Mouse (Mus musculus): ENCODE measurements around the gene Adat1. TPM values are rescaled to one million over a fixed set of nuclear protein-coding genes. Genes with fewer than 3 reads are reported as not detected.

The Adat1 gene
- polyA plus RNA-seq, 1 experiment from 2014 or later: 14.0 TPM

- WGBS: 80% methylated on average over 16 of the region's 16 CpGs
- no peaks in the 10 kb centered on the region for H3K27me3 ChIP-seq (ENCODE audit: control insufficient read depth, insufficient read depth, low read length)
- peaks cover 3% of the 10 kb centered on the region; the same call in 1 of the 2 replicates for H3K4me1 ChIP-seq (replicated peaks; ENCODE audit: control insufficient read depth, insufficient read depth, low read length)
- no peak overlapping the region for H3K4me3 ChIP-seq (ENCODE audit: low read depth, low read length)
- no peak overlapping the region for H3K9ac ChIP-seq (ENCODE audit: low read depth, low read length)
- no peaks in the 10 kb centered on the region for H3K36me3 ChIP-seq (ENCODE audit: control insufficient read depth, insufficient read depth, low read length)
- no peaks in the 10 kb centered on the region for H3K9me3 ChIP-seq (ENCODE audit: control insufficient read depth, low read length)
- ATAC-seq (ENCODE audit: low FRiP score): no peak
- H3K27ac ChIP-seq (ENCODE audit: low read depth, low read length): no peak overlapping the region
- DNase-seq (ENCODE audit: low spot score): no peak
- no peak overlapping the region for H3K4me2 ChIP-seq (replicated peaks; ENCODE audit: low read depth, low read length)
Observed at GRCm38 (mm10) chr8:111931721-111932120, 60.4 kb downstream of the Adat1 start.

DNA sequence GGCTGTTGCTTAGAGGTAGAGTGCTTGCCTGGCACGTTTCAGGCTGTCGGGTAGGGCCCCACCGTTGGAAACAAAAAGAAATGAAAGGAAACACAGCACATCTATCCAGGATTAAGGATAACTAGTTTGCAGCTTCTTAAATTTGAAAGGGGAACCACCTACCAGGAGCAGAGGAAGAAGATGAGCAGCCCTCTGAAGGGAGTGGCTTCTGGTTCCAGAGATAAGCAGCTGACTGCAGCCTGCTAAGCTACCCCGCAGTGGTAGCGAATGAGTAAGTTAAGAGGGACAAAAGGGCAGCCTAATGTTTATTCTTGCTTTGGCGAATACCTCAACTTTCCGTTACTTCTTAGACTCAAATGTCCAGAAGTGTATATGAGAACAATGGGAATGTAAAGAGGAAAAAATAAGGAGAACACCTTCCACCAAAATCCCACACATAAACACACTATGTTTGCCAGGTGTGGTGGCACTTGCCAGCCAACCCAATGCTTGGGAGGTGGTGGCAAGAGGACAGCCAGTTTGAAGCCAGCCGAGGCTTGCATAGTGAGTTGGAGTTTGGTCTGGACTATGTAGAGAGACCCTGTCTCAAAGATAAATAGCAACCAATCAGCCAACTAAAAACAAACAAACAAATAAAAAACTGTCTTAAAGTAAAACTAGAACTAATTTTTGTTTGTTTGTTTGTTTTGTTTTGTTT is 62.3 kb downstream of the Adat1 start:
- Histone ChIP-seq H3K27me3 (ENCODE audit: control insufficient read depth, insufficient read depth, low read length) (no peaks in the 10 kb centered on the region), H3K9me3 (ENCODE audit: control insufficient read depth, low read length) (no peaks in the 10 kb centered on the region), H3K36me3 (ENCODE audit: control insufficient read depth, insufficient read depth, low read length) (no peaks in the 10 kb centered on the region), H3K4me1 (replicated peaks; ENCODE audit: control insufficient read depth, insufficient read depth, low read length) (peaks cover 3% of the 10 kb centered on the region; the same call in 1 of the 2 replicates), H3K27ac (ENCODE audit: low read depth, low read length) (no peak overlapping the region; the same call in 1 of the 2 replicates), H3K4me3 (ENCODE audit: low read depth, low read length) (no peak overlapping the region), H3K4me2 (replicated peaks; ENCODE audit: low read depth, low read length) (no peak overlapping the region), H3K9ac (ENCODE audit: low read depth, low read length) (no peak overlapping the region)
- no peak for DNase-seq (ENCODE audit: low spot score)
- 73% methylated on average over 8 of the region's 8 CpGs for WGBS
- ATAC-seq (ENCODE audit: low FRiP score): no peak

DNA sequence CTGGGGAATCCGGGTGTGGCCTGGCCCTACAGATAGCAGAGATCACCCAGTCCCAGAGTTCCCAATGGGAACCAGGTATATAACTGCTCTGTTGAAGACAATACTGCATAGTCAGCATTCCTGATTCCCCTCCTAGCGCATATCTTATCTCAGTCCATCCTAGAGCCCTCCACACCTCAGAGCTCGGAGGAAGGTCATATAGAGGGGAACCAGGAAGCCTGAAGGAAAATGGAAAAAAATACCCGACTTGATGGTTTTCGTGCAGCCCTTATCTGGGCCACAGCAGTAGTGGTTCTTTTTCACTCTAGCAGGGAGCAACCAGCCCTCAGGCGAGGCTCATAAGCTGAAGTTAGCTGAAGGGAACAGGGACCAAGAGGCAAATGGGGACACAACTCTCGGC is 67.1 kb downstream of the Adat1 start:
- no peak overlapping the region for H3K4me3 ChIP-seq (ENCODE audit: low read depth, low read length)
- no peaks in the 10 kb centered on the region for H3K36me3 ChIP-seq (ENCODE audit: control insufficient read depth, insufficient read depth, low read length)
- H3K27ac ChIP-seq (ENCODE audit: low read depth, low read length): no peak overlapping the region
- ATAC-seq (ENCODE audit: low FRiP score) (no peak), DNase-seq (ENCODE audit: low spot score) (no peak)
- H3K9ac ChIP-seq (ENCODE audit: low read depth, low read length): no peak overlapping the region
- WGBS: 89% methylated on average over 7 of the region's 7 CpGs
- H3K9me3 ChIP-seq (ENCODE audit: control insufficient read depth, low read length): no peaks in the 10 kb centered on the region
- H3K27me3 ChIP-seq (ENCODE audit: control insufficient read depth, insufficient read depth, low read length): no peaks in the 10 kb centered on the region
- no peak overlapping the region for H3K4me2 ChIP-seq (replicated peaks; ENCODE audit: low read depth, low read length)
- no peaks in the 10 kb centered on the region for H3K4me1 ChIP-seq (replicated peaks; ENCODE audit: control insufficient read depth, insufficient read depth, low read length)

DNA sequence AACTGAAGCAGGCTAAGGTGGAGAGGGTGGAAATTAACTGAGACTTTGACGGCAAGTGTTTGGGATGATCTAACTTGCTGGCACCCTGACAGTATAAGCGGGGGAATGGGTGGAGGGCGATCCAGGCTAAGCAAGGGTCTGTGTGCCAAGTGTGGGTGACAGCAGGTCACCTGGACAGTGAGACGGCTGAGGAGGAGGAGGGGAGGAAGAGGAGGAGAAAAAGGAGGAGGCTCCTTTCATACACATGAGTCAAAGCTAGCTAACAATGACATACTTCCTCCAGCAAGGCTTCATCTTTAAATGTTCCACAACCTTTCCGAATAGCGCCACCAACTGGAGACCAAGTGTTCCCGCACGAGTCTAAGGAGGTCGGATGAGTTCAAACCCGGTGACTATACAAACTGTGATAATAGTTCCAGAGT is 68.7 kb downstream of the Adat1 start:
- H3K4me2 ChIP-seq (replicated peaks; ENCODE audit: low read depth, low read length): no peak overlapping the region
- H3K4me3 ChIP-seq (ENCODE audit: low read depth, low read length): no peak overlapping the region
- H3K27ac ChIP-seq (ENCODE audit: low read depth, low read length): no peak overlapping the region
- H3K36me3 ChIP-seq (ENCODE audit: control insufficient read depth, insufficient read depth, low read length): no peaks in the 10 kb centered on the region
- H3K4me1 ChIP-seq (replicated peaks; ENCODE audit: control insufficient read depth, insufficient read depth, low read length): no peaks in the 10 kb centered on the region
- WGBS: 34% methylated on average over 10 of the region's 10 CpGs
- DNase-seq (ENCODE audit: low spot score) (peak; percentile 66), ATAC-seq (ENCODE audit: low FRiP score) (no peak)
- H3K9me3 ChIP-seq (ENCODE audit: control insufficient read depth, low read length): no peaks in the 10 kb centered on the region
- no peak overlapping the region for H3K9ac ChIP-seq (ENCODE audit: low read depth, low read length)
- H3K27me3 ChIP-seq (ENCODE audit: control insufficient read depth, insufficient read depth, low read length): no peaks in the 10 kb centered on the region

DNA sequence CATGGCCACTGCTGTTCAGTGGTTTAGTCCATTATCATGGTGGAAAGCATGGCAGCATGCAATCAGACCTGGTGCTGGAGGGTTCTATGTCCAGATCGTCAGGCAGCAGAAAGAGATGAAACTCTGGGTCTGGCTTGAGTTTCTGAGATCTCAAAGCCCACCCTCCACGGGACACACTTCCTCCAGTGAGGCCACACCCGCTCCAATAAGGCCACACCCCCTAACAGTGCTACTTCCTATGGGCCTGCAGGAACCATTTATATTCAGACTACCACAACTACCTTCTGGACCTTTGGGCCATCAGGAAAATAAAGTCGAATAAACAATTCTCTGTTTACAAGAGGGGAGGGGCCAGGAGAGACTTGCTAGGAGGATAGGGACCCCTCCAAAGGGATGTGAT is 71.1 kb downstream of the Adat1 start:
- 80% methylated on average over 4 of the region's 4 CpGs for WGBS
- ATAC-seq (ENCODE audit: low FRiP score): no peak

GRCm38 (mm10) chr8:111919663-111920062 is 72.4 kb downstream of the Adat1 start:
- H3K4me1 ChIP-seq (replicated peaks; ENCODE audit: control insufficient read depth, insufficient read depth, low read length): no peaks in the 10 kb centered on the region
- no peak overlapping the region for H3K27ac ChIP-seq (ENCODE audit: low read depth, low read length)
- no peak overlapping the region for H3K4me2 ChIP-seq (replicated peaks; ENCODE audit: low read depth, low read length)
- no peak overlapping the region for H3K9ac ChIP-seq (ENCODE audit: low read depth, low read length)
- no peak for DNase-seq (ENCODE audit: low spot score)
- no peaks in the 10 kb centered on the region for H3K36me3 ChIP-seq (ENCODE audit: control insufficient read depth, insufficient read depth, low read length)
- no peak overlapping the region for H3K4me3 ChIP-seq (ENCODE audit: low read depth, low read length)
- H3K27me3 ChIP-seq (ENCODE audit: control insufficient read depth, insufficient read depth, low read length): no peaks in the 10 kb centered on the region
- 86% methylated on average over 2 of the region's 2 CpGs for WGBS
- H3K9me3 ChIP-seq (ENCODE audit: control insufficient read depth, low read length): no peaks in the 10 kb centered on the region
- no peak for ATAC-seq (ENCODE audit: low FRiP score)

More for the DNA sequence above, 71.1 kb downstream of the Adat1 start:
- Histone ChIP-seq H3K4me2 (replicated peaks; ENCODE audit: low read depth, low read length) (no peak overlapping the region), H3K27ac (ENCODE audit: low read depth, low read length) (no peak overlapping the region), H3K4me3 (ENCODE audit: low read depth, low read length) (no peak overlapping the region), H3K9me3 (ENCODE audit: control insufficient read depth, low read length) (no peaks in the 10 kb centered on the region), H3K9ac (ENCODE audit: low read depth, low read length) (no peak overlapping the region), H3K36me3 (ENCODE audit: control insufficient read depth, insufficient read depth, low read length) (no peaks in the 10 kb centered on the region), H3K4me1 (replicated peaks; ENCODE audit: control insufficient read depth, insufficient read depth, low read length) (no peaks in the 10 kb centered on the region), H3K27me3 (ENCODE audit: control insufficient read depth, insufficient read depth, low read length) (no peaks in the 10 kb centered on the region)
- no peak for DNase-seq (ENCODE audit: low spot score)

Other genes with a start within 250 kb of the Adat1 start
- gene Bcar1, start 248.5 kb downstream of the Adat1 start, polyA plus RNA-seq (2014; fragmentation: Nextera tagmentation; extraction: Ambion mirVana): 43.3 and 47.3 TPM in 2 replicates
- 214 and 223 TPM in 2 replicates for gene Cfdp1, start 138.0 kb downstream of the Adat1 start, polyA plus RNA-seq (2014; fragmentation: Nextera tagmentation; extraction: Ambion mirVana)
- gene Tmem170, start 115.6 kb downstream of the Adat1 start, polyA plus RNA-seq (2014; fragmentation: Nextera tagmentation; extraction: Ambion mirVana): 7.5 and 11.0 TPM in 2 replicates
- 2.9 and 3.2 TPM in 2 replicates for gene Chst5, start 81.9 kb downstream of the Adat1 start, polyA plus RNA-seq (2014; fragmentation: Nextera tagmentation; extraction: Ambion mirVana)
- 13.8 and 16.1 TPM in 2 replicates for gene Tmem231, start 58.4 kb downstream of the Adat1 start, polyA plus RNA-seq (2014; fragmentation: Nextera tagmentation; extraction: Ambion mirVana)
- gene Gabarapl2, start 51.6 kb downstream of the Adat1 start, polyA plus RNA-seq (2014; fragmentation: Nextera tagmentation; extraction: Ambion mirVana): 347 and 351 TPM in 2 replicates
- 239 and 248 TPM in 2 replicates for gene Kars, start 19.0 kb upstream of the Adat1 start, polyA plus RNA-seq (2014; fragmentation: Nextera tagmentation; extraction: Ambion mirVana)
- 31.9 and 33.5 TPM in 2 replicates for gene Terf2ip, start 19.1 kb upstream of the Adat1 start, polyA plus RNA-seq (2014; fragmentation: Nextera tagmentation; extraction: Ambion mirVana)
- 0.61 and 0.93 TPM in 2 replicates for gene Gm6793, start 22.7 kb upstream of the Adat1 start, polyA plus RNA-seq (2014; fragmentation: Nextera tagmentation; extraction: Ambion mirVana)